Mouse (Mus musculus) myocyte (in vitro differentiated cells): ENCODE results near the gene Adad1.

Source experiments
- MAX ChIP-seq: IDR thresholded peaks from one replicate; pipeline ENCODE4 v1.6.1; 2011; ENCODE audit warnings: low read depth, mild to moderate bottlenecking, control low read depth
- POLR2A ChIP-seq: IDR thresholded peaks from one replicate; pipeline ENCODE4 v1.6.1; 2011; ENCODE audit warnings: low read depth, mild to moderate bottlenecking, control low read depth, moderate library complexity; ENCODE audit not compliant: insufficient read length
- POLR2AphosphoS2 ChIP-seq: IDR thresholded peaks from one replicate; pipeline ENCODE4 v1.6.1; 2011; ENCODE audit warnings: low read depth, control low read depth; ENCODE audit not compliant: insufficient read length
- TCF12 ChIP-seq: IDR thresholded peaks from one replicate; pipeline ENCODE4 v1.6.1; 2011; ENCODE audit warnings: mild to moderate bottlenecking, control low read depth; ENCODE audit not compliant: poor library complexity, insufficient read depth, severe bottlenecking
- USF1 ChIP-seq: IDR thresholded peaks from one replicate; pipeline ENCODE4 v1.6.1; 2011; ENCODE audit warnings: low read depth, mild to moderate bottlenecking, control low read depth, moderate library complexity

DNA sequence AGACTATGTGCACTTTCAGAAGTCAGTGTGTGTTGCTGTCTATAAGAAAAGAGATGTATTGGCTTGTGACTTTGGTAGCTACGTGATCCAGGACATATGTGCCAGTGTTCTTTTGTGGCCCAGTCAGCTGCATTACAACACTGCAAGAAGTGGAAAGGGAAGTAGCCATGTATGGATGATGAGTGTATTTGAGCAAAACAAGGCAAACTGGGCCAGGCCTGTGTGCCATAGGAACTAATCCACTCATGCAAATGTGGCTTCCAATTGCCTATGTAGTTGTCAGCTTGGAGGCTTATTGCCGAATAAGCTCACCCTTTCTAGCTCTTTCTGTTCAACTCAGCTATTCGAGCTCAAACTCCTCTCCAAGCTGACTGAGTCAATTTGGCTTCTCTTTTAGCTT is 75.9 kb downstream of the Adad1 start:
- TF ChIP-seq POLR2A, result no peak
- TF ChIP-seq MAX, result no peak
- TF ChIP-seq TCF12, result no peak
- no peak for TF ChIP-seq POLR2AphosphoS2
- TF ChIP-seq USF1, result no peak
